Mouse (Mus musculus) lung, postnatal 25 days (tissue): ENCODE results near the gene Gpi1.

ENCODE experiments used
- DNase-seq: peaks from one replicate; pipeline ENCODE4 v3.0.0; 2022; ENCODE audit warnings: low spot score

Gpi1 gene

GRCm38 (mm10) chr7:34230116-34230515 lies at the start of gene Gpi1:
Gene Gpi1, minus strand, starts transcription at chr7:34230336.
- peak; percentile 82 for DNase-seq

- DNase-seq: no peak
These were observed 47.5 kb upstream of the Gpi1 start for GRCm38 (mm10) chr7:34277656-34278055.

- no peak for DNase-seq
These were observed 45.9 kb upstream of the Gpi1 start for GRCm38 (mm10) chr7:34276066-34276465.

- no peak for DNase-seq
These were observed 42.3 kb upstream of the Gpi1 start for GRCm38 (mm10) chr7:34272465-34272864.

- no peak for DNase-seq
These were observed 38.3 kb upstream of the Gpi1 start for GRCm38 (mm10) chr7:34268463-34268862.

- no peak for DNase-seq
These were observed 36.3 kb upstream of the Gpi1 start for GRCm38 (mm10) chr7:34266421-34266820.

- peak; percentile 83 for DNase-seq
These were observed 35.8 kb upstream of the Gpi1 start for GRCm38 (mm10) chr7:34265876-34266346.

- DNase-seq: no peak
These were observed 33.3 kb upstream of the Gpi1 start for GRCm38 (mm10) chr7:34263437-34263836.

GRCm38 (mm10) chr7:34258407-34258806 lies 28.3 kb upstream of the Gpi1 start:
- no peak for DNase-seq

- DNase-seq: no peak
These were observed 27.1 kb upstream of the Gpi1 start for GRCm38 (mm10) chr7:34257279-34257678.

GRCm38 (mm10) chr7:34255916-34256315 lies 25.8 kb upstream of the Gpi1 start:
- DNase-seq: no peak

GRCm38 (mm10) chr7:34255137-34255536 lies 25.0 kb upstream of the Gpi1 start:
- peak; percentile 45 for DNase-seq

- DNase-seq: peak; percentile 36
These were observed 21.9 kb upstream of the Gpi1 start for GRCm38 (mm10) chr7:34252030-34252429.

GRCm38 (mm10) chr7:34250738-34251137 lies 20.6 kb upstream of the Gpi1 start, which contains the start of gene Gm6096:
Gene Gm6096, plus strand, starts transcription at chr7:34251038.
- DNase-seq: no peak

- no peak for DNase-seq
These were observed 16.8 kb upstream of the Gpi1 start for GRCm38 (mm10) chr7:34246870-34247499.

- DNase-seq: no peak
These were observed 12.0 kb upstream of the Gpi1 start for GRCm38 (mm10) chr7:34242176-34242575.

GRCm38 (mm10) chr7:34238086-34238485 lies 8.0 kb upstream of the Gpi1 start:
- no peak for DNase-seq

GRCm38 (mm10) chr7:34235602-34236001 lies 5.5 kb upstream of the Gpi1 start:
- DNase-seq: no peak

- no peak for DNase-seq
These were observed 4.8 kb upstream of the Gpi1 start for GRCm38 (mm10) chr7:34234610-34235561.

- DNase-seq: peak; percentile 98
These were observed 3.9 kb upstream of the Gpi1 start for GRCm38 (mm10) chr7:34233909-34234609.

- no peak for DNase-seq
These were observed 2.9 kb upstream of the Gpi1 start for GRCm38 (mm10) chr7:34232785-34233725.
